Mouse (Mus musculus) adrenal gland, adult 8-10 months (tissue): ENCODE results near the gene Vsig8. TPM values are rescaled to one million over a fixed set of nuclear protein-coding genes. Genes with fewer than 3 reads are reported as not detected.

Experiments used
- DNase-seq: peaks from one replicate; pipeline ENCODE4 v3.0.0; 2022
- total RNA-seq, 4 experiments: library from RNA; stranded (reverse); gene quantifications; 2 replicates each; pipeline ENCODE4 v1.2.4; 2022

The Vsig8 gene
- total RNA-seq, 4 experiments from 2014 or later = 0.38 to 1.1 (median 0.43) TPM; not detected in 1

DNA sequence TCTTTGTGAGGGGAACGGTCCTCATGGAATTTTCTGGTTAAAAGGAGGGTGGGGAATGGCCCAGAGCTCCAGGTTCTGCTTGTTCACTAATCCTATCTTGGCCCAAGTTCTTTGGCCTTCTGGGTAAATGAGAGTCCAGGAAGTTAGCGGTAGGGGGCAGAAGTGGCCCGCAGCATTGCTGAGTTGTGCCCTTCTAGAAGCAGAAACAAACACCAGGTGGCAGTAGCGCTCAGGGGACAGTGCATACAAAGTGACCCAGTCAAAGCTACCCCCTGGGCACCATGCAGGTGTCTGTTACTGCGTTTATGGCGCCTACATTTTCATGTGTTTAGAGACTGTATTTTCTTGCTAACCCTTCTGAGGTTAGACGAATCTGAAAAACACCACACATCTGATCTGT lies 27.0 kb upstream of the Vsig8 start:
- DNase-seq = peak; percentile 82

GRCm38 (mm10) chr1:172530544-172531220 lies 25.1 kb upstream of the Vsig8 start:
- DNase-seq = no peak

DNA sequence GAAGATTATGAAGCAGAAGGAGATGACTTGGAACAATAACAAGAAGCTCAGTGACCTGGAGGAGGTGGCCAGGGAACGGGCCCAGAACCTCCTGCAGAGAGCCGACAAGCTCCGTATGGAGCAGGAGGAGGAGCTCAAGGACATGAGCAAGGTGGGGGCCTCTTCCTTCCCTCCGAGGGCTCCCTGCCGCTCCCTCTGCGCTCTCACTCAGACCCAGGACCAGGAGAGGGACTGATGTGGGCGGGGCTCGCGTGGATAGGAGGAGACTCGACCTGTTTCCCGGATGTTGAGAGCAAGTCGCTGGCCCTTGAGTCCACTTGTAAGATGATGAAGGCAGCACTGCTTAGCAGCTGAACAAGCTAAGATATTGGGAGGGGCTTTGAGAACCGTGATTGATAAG lies 23.2 kb upstream of the Vsig8 start:
- DNase-seq = no peak

GRCm38 (mm10) chr1:172535116-172535515 lies 20.6 kb upstream of the Vsig8 start:
- no peak for DNase-seq

- no peak for DNase-seq
Measured at GRCm38 (mm10) chr1:172539827-172540226, 15.9 kb upstream of the Vsig8 start.

DNA sequence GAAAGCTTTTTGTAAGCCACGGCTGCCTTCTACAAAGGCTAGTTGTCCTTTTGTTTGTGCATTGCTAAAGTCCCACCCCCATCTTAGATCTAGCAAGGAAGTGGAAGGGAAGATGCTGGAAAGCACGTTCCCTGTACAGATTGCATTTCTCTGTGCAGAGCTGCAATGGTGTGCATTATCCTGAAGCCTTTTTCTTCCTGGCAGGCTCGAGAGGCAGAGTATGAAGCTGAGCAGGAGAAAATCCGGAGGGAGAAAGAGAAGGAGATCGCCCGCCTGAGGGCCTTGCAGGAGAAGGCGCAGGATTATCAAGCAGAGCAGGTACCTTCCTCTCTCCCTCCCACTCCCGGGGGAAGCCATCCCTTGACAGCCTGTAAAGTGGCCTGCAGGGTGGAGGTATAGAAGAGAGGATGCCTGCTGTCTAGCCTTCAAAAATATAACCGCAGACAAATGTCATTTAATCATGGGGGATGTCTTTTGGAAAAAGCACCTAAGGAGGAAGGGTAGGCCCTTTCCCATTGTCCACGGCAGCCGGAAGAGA lies 15.4 kb upstream of the Vsig8 start:
- DNase-seq = no peak

GRCm38 (mm10) chr1:172546062-172546461 lies 9.7 kb upstream of the Vsig8 start:
- no peak for DNase-seq

DNA sequence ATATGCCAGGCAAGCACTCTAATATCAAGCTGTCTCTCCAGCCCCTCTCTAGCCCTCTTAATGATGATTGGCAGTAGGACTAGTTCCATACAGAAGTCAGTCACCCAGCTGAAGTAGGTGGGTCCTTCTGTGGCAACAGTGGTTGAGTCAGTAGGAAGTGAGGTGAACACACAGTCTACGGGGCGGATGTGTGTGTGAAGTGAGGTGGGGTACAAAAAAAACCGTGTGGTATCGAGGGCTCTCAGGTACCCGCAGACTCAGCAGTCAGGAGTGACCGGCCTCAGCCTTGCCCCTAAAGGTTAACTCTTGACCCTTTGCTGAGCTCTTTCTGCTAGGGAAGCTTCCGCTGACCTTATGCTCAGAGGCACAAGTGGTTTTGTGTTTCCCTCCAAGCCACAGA lies 7.2 kb upstream of the Vsig8 start:
- no peak for DNase-seq

DNA sequence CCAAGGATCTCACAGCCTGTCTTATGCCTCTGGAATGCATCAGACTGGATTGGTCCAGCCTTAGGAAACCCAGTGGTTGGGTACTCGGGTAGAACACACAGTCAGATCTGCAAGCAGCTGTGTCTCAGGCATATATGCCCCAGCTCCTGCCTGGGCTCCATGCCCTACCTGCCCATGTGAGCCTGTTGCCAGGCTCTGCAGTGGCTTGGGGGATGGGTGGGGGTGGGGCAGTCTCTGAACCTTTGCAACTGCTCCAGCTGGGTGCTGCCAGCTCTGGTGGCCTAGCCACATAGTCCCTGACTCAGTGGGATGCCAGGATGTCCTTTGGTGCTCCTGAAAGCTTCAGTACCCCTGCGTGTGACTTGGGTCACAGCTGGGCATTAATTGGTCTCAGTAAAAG lies 6.4 kb upstream of the Vsig8 start:
- DNase-seq = no peak

DNA sequence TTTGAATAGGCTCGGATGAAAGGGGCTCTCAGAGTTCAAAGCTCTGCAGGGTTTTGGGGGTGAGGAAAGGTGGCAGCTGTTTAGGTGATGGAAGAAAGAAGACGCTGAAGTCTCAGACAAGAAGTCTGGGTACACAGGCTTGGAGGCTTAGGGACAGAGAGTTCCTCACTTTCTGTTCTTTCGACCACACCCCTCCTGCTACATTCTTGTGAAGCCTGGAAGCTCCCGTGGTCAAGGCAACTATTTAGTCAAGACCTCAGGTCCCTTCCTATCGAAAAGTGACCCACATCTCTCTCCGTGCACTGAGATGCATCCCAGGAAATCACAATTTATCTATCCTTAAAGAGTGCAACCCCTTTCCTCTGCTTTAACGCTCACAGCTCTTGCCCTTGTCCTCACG lies 6.0 kb upstream of the Vsig8 start:
- DNase-seq = no peak

DNA sequence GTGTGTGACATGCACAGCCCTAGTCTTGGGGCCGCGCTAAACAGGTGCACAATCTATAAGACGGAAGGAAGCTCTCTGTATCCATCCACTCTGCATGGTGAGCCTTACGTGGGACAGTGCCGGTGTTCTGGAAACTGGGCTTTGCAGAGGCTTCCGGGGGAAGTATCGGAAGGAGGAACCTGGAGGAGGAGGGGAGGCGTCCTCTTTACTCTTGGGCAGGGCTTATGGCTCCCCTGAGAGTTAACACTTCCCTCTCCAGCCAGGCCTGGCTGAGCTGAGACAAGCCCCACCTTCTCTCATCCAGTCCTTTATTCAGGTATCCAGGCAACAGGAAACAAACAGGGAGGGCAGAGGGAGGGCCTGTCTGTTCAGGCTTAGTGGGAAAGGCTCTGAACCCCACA lies 5.2 kb upstream of the Vsig8 start:
- DNase-seq = no peak

GRCm38 (mm10) chr1:172551009-172551408 lies 4.7 kb upstream of the Vsig8 start:
- no peak for DNase-seq

DNA sequence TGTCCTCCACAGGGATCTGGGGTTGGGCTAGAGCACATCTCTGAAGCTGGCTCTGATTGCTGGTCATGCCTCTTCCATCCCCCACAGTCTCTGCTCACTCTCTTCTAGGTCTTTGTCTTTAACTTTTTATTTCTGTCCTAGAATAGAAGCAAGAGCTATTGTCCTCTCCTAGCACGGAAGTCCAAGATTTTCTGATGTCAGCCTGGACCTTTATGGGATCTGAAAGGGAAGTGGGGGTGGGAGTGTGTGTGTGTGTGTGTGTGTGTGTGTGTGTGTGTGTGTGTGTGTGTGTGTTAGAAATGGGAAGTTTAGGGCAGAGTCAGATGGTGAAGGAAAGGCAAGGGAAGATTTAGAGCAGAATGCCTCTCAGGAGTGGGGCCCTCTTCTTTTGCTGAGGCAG lies 3.1 kb upstream of the Vsig8 start:
- no peak for DNase-seq

DNA sequence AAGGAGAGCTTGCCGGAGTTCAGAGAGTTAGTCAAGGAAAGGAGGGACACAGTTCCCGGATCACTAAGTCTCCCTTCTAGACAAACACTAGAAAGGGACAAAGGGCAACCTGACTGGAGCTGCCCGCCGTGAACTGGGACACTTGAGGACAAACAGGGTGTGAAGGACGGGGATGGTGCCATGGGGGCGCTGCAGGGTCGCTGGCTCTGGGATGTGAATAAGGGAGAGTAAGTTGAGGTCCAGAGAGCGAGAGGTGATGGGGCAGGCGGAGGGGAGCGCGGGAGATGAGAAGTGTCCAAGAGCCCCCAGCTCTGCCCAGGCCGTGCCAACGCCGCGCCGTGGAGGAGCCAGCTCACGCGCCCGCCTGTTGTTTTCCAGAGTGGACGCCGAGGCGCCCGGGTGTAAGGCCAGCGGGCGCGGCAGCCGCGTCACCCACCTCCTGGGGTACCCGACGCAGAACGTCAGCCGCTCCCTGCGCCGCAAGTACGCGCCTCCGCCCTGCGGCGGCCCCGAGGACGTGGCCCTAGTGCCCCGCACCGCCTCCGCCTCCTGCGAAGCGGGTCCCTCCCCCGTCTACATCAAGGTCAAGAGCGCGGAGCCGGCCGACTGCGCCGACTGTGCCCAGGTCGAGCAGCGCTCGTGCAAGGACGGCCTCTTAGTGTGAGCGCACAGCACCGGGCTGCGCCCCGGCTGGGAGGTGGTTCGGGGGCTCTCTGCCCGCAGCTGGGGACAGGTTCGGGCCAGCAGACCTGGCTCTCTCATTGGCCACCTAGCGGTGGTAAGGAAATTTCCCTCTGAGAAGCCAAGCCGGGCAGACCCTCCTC lies 7.1 kb downstream of the Vsig8 start:
- DNase-seq = peak; percentile 76

DNA sequence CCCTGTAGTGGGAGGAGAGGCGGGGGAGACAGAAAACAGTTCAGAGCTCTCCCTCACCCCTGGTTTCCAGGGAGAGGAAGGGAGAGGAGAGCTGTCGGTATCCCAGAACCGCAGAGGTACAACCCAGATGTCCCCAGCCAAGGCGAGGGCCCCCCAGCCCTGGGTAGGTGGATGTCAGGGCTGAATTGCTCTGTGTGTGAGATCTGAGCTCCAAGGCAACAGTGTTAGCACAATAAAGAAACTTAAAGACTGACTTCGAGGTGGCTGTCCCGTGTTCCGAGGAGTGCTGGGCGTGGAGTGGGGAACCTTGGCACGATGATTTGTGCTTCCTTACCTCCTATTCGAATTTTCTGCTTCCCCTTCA lies 7.7 kb downstream of the Vsig8 start:
- DNase-seq = no peak

- DNase-seq = no peak
Measured at GRCm38 (mm10) chr1:172566131-172566530, 10.4 kb downstream of the Vsig8 start.

DNA sequence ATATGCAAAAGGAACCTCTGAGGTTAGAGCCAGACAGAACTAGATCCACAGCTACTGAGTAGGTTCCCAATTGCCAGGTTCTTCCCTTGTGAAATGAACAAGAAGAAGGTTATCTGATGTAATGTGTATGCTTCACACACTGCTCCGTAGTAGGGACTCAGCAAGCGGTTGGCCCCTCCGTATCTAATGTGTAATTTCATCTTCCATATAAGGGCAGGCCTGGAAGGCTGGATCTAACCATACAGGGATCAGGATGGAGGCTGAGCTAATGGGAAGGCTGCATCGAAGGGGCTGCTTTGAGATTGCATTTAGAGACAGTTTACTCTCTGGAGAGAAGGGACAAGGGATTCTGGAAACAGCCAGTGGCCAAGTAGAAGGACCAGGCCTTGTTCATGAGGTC lies 12.0 kb downstream of the Vsig8 start:
- no peak for DNase-seq

DNA sequence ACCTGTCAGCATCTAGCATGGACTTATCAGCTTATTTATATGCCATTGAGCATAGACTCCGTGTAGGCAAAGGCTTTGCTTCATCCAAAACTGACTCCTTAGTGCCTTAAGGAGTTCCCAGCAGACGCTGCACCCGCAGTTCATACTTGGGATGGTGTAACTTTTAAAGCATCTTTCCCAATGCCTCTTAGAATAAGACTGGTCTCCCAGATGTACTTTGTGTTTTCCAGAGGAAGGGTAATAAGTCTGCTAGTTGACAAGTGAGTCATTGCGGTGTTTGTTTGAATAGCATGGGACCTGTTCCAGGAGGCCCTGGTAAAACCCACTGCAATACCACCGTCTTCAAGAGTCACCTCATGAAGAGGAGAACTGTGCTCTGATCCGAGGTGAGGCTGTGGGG lies 24.4 kb downstream of the Vsig8 start:
- DNase-seq = no peak

DNA sequence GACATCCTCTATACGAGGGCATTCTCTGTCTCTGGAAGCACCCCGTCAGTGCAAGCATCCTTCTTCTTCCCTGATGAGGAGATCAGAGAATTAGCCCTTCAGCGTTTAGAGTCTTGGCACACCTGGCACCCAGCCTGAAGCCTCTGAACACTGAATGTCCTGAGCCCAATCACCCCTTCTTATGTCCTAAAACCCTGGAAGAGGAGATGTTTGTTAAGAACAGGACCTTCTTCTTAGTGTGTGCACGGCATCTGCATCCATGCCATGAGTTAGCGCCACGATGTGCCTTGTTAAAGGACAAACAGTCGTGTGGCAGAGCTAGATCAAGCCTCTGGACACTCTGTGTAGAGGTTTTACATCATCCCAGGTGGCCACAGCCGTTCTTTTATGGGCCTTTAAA lies 26.7 kb downstream of the Vsig8 start:
- no peak for DNase-seq

DNA sequence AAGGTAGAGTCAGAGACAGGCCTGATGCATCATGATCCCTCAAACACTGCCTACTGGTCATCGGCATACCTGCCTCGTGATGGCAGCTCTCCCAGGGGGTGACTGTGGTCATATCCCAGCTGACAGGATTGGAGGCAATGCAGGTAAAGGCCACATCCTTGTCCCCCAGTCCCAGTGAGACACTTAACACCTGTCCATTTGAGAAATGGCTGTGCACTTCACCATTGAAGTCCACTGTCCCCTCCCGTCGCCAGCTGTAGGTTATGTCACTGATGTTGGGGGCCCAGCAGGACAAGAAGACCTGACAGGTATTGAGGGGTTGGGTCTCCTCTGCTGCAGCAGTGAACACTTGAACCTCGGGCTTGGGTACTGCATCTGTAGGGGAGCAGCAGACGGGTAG lies 28.5 kb downstream of the Vsig8 start:
- no peak for DNase-seq

DNA sequence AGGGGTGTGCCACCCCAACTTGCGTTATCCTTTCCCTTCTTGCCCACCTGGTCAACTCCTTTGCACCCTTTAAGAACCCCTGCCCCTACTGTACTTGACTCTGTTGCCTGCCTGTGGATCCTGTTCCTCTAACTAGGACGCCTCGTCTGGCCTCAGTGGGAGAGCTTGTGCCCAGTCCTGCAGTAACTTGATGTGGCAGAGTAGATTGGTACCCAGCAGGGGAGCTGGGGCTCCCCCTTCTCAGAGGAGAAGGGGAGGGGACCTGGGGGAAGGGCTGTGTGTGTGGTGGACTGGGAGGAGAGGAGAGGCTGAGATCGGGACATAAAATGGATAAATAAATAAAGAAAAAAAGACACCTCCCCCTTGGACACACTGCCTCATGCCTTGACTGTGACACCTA lies 29.3 kb downstream of the Vsig8 start:
- DNase-seq = no peak

GRCm38 (mm10) chr1:172585612-172586567 lies 30.2 kb downstream of the Vsig8 start:
- no peak for DNase-seq

GRCm38 (mm10) chr1:172590385-172590784 lies 34.6 kb downstream of the Vsig8 start, which contains the start of gene Slamf8:
Slamf8 (minus strand) TSS chr1:172590568.
- no peak for DNase-seq
